Mouse (Mus musculus) heart, postnatal 0 days (tissue): ENCODE measurements around the gene Usp25.

ENCODE experiments used
- CTCF ChIP-seq: IDR thresholded peaks from 2 replicates; pipeline ENCODE4 v1.5.1; 2016; ENCODE audit warnings: antibody characterized with exemption, control low read depth, low read depth
- EP300 ChIP-seq: IDR thresholded peaks from 2 replicates; pipeline ENCODE4 v1.6.1; 2016; ENCODE audit warnings: antibody characterized with exemption, low read depth

DNA sequence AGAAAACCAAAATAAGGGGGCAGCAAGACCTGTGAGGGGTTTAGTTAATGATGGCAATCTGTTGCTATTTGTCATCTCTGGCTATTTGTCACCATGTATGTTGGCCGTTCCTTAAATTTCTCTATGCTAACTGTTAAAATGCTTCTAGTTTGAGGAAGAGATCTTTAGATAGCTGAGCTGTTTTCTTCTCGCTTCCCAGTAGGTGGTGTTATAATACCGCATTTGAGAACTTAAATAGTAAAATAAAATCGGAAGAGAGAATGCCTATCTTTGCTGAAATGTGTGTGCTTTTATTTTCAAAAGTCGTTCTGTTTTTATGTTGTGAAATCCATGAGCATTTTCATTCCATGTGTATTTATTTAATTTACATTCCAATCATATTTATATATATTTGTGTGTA is 115.2 kb downstream of the Usp25 start:
- peak; percentile 58 for TF ChIP-seq CTCF
- no peak for TF ChIP-seq EP300
